Mouse (Mus musculus): ENCODE measurements around the gene Slc25a24. TPM values are rescaled to one million over a fixed set of nuclear protein-coding genes. Genes with fewer than 3 reads are reported as not detected.

The Slc25a24 gene
- polyA plus RNA-seq (2016; fragmentation: Nextera tagmentation; extraction: Ambion mirVana): 30.0 and 32.3 TPM in 2 replicates

GRCm38 (mm10) chr3:109122641-109123530 is at the start of gene Slc25a24:
Slc25a24 (plus strand) TSS chr3:109123149.
- H3K27ac ChIP-seq (replicated peaks): peak within 1 kb of the TSS; percentile 96
- no peaks in the 10 kb centered on the region for H3K9me3 ChIP-seq (replicated peaks)
- DNase-seq (ENCODE audit: low spot score): peak; percentile 77
- peak within 1 kb of the TSS; percentile 76 for H3K4me3 ChIP-seq
- H3K36me3 ChIP-seq: peaks cover 13% of the 10 kb centered on the region
- H3K27me3 ChIP-seq (ENCODE audit: low read depth, poor library complexity, severe bottlenecking): peaks cover 14% of the 10 kb centered on the region; the same call in 1 of the 2 replicates
- 2% methylated on average over 41 of the region's 49 CpGs for WGBS
- peaks cover 21% of the 10 kb centered on the region for H3K4me1 ChIP-seq

- no peak for DNase-seq (ENCODE audit: low spot score)
- H3K27me3 ChIP-seq (ENCODE audit: low read depth, poor library complexity, severe bottlenecking): no peaks in the 10 kb centered on the region
- no peaks in the 10 kb centered on the region for H3K4me1 ChIP-seq
- H3K4me3 ChIP-seq: no peak within 1 kb of the TSS
- no peak within 1 kb of the TSS for H3K27ac ChIP-seq (replicated peaks)
- H3K9me3 ChIP-seq (replicated peaks): no peaks in the 10 kb centered on the region
- 95% methylated on average over 17 of the region's 17 CpGs for WGBS
- no peaks in the 10 kb centered on the region for H3K36me3 ChIP-seq
These were observed 42.8 kb upstream of the Slc25a24 start, which contains the start of gene Slc25a54 for GRCm38 (mm10) chr3:109080169-109080568. Slc25a54 (plus strand) TSS chr3:109080469.

- Histone ChIP-seq H3K9me3 (replicated peaks) (no peaks in the 10 kb centered on the region), H3K27ac (replicated peaks) (no peak overlapping the region), H3K4me1 (peaks cover 11% of the 10 kb centered on the region), H3K4me3 (no peak overlapping the region), H3K27me3 (ENCODE audit: low read depth, poor library complexity, severe bottlenecking) (no peaks in the 10 kb centered on the region), H3K36me3 (no peaks in the 10 kb centered on the region)
- 93% methylated on average over 2 of the region's 2 CpGs for WGBS
- no peak for DNase-seq (ENCODE audit: low spot score)
These were observed 38.5 kb upstream of the Slc25a24 start for GRCm38 (mm10) chr3:109084418-109084817.

GRCm38 (mm10) chr3:109088460-109088859 is 34.5 kb upstream of the Slc25a24 start:
- Histone ChIP-seq H3K9me3 (replicated peaks) (no peaks in the 10 kb centered on the region), H3K27ac (replicated peaks) (no peak overlapping the region), H3K36me3 (no peaks in the 10 kb centered on the region), H3K4me3 (no peak overlapping the region), H3K27me3 (ENCODE audit: low read depth, poor library complexity, severe bottlenecking) (no peaks in the 10 kb centered on the region), H3K4me1 (peaks cover 11% of the 10 kb centered on the region)
- DNase-seq (ENCODE audit: low spot score): no peak
- 7% methylated on average over 2 of the region's 2 CpGs for WGBS

GRCm38 (mm10) chr3:109104702-109105101 is 18.2 kb upstream of the Slc25a24 start:
- H3K27me3 ChIP-seq (ENCODE audit: low read depth, poor library complexity, severe bottlenecking): no peaks in the 10 kb centered on the region
- WGBS: 67% methylated on average over 8 of the region's 8 CpGs
- no peak overlapping the region for H3K4me3 ChIP-seq
- no peak overlapping the region for H3K27ac ChIP-seq (replicated peaks)
- no peaks in the 10 kb centered on the region for H3K4me1 ChIP-seq
- no peaks in the 10 kb centered on the region for H3K36me3 ChIP-seq
- no peaks in the 10 kb centered on the region for H3K9me3 ChIP-seq (replicated peaks)
- no peak for DNase-seq (ENCODE audit: low spot score)

- H3K4me1 ChIP-seq: no peaks in the 10 kb centered on the region
- H3K4me3 ChIP-seq: no peak overlapping the region
- H3K36me3 ChIP-seq: no peaks in the 10 kb centered on the region
- no peak overlapping the region for H3K27ac ChIP-seq (replicated peaks)
- no peak for DNase-seq (ENCODE audit: low spot score)
- no peaks in the 10 kb centered on the region for H3K9me3 ChIP-seq (replicated peaks)
- peaks cover 8% of the 10 kb centered on the region; the same call in 1 of the 2 replicates for H3K27me3 ChIP-seq (ENCODE audit: low read depth, poor library complexity, severe bottlenecking)
These were observed 5.8 kb upstream of the Slc25a24 start for GRCm38 (mm10) chr3:109117136-109117535.

GRCm38 (mm10) chr3:109119562-109119961 is 3.4 kb upstream of the Slc25a24 start:
- no peaks in the 10 kb centered on the region for H3K9me3 ChIP-seq (replicated peaks)
- H3K4me3 ChIP-seq: no peak overlapping the region
- peaks cover 21% of the 10 kb centered on the region for H3K4me1 ChIP-seq
- H3K27ac ChIP-seq (replicated peaks): no peak overlapping the region
- H3K36me3 ChIP-seq: no peaks in the 10 kb centered on the region
- no peak for DNase-seq (ENCODE audit: low spot score)
- H3K27me3 ChIP-seq (ENCODE audit: low read depth, poor library complexity, severe bottlenecking): peaks cover 14% of the 10 kb centered on the region; the same call in 1 of the 2 replicates
- WGBS: 84% methylated on average over 5 of the region's 5 CpGs

GRCm38 (mm10) chr3:109119973-109120372 is 3.0 kb upstream of the Slc25a24 start:
- whole genome bisulfite sequencing: 83% methylated on average over 5 of the region's 5 CpGs
- no peaks in the 10 kb centered on the region for H3K36me3 ChIP-seq
- H3K4me3 ChIP-seq: no peak overlapping the region
- H3K9me3 ChIP-seq (replicated peaks): no peaks in the 10 kb centered on the region
- H3K27ac ChIP-seq (replicated peaks): no peak overlapping the region
- H3K27me3 ChIP-seq (ENCODE audit: low read depth, poor library complexity, severe bottlenecking): peaks cover 14% of the 10 kb centered on the region; the same call in 1 of the 2 replicates
- no peak for DNase-seq (ENCODE audit: low spot score)
- H3K4me1 ChIP-seq: peaks cover 21% of the 10 kb centered on the region

- 14% methylated on average over 8 of the region's 8 CpGs for WGBS
These were observed 607 bp downstream of the Slc25a24 start for GRCm38 (mm10) chr3:109123531-109123981.

GRCm38 (mm10) chr3:109124091-109124490 is 1.1 kb downstream of the Slc25a24 start:
- peaks cover 14% of the 10 kb centered on the region; the same call in 1 of the 2 replicates for H3K27me3 ChIP-seq (ENCODE audit: low read depth, poor library complexity, severe bottlenecking)
- H3K27ac ChIP-seq (replicated peaks): no peak overlapping the region
- H3K4me1 ChIP-seq: peaks cover 21% of the 10 kb centered on the region
- no peaks in the 10 kb centered on the region for H3K9me3 ChIP-seq (replicated peaks)
- no peak for DNase-seq (ENCODE audit: low spot score)
- H3K36me3 ChIP-seq: peaks cover 13% of the 10 kb centered on the region
- WGBS: 74% methylated on average over 4 of the region's 4 CpGs
- H3K4me3 ChIP-seq: peak overlapping the region; percentile 76

More at GRCm38 (mm10) chr3:109123531-109123981, 607 bp downstream of the Slc25a24 start:
- H3K9me3 ChIP-seq (replicated peaks): no peaks in the 10 kb centered on the region
- peak; percentile 39 for DNase-seq (ENCODE audit: low spot score)
- peaks cover 13% of the 10 kb centered on the region for H3K36me3 ChIP-seq
- peak overlapping the region; percentile 76 for H3K4me3 ChIP-seq
- H3K27ac ChIP-seq (replicated peaks): peak overlapping the region; percentile 96
- peaks cover 21% of the 10 kb centered on the region for H3K4me1 ChIP-seq
- H3K27me3 ChIP-seq (ENCODE audit: low read depth, poor library complexity, severe bottlenecking): peaks cover 14% of the 10 kb centered on the region; the same call in 1 of the 2 replicates

- no peak for DNase-seq (ENCODE audit: low spot score)
- peaks cover 14% of the 10 kb centered on the region; the same call in 1 of the 2 replicates for H3K27me3 ChIP-seq (ENCODE audit: low read depth, poor library complexity, severe bottlenecking)
- H3K27ac ChIP-seq (replicated peaks): no peak overlapping the region
- peaks cover 21% of the 10 kb centered on the region for H3K4me1 ChIP-seq
- peaks cover 13% of the 10 kb centered on the region for H3K36me3 ChIP-seq
- WGBS: 89% methylated on average over 6 of the region's 6 CpGs
- no peak overlapping the region for H3K4me3 ChIP-seq
- H3K9me3 ChIP-seq (replicated peaks): no peaks in the 10 kb centered on the region
These were observed 2.6 kb downstream of the Slc25a24 start for GRCm38 (mm10) chr3:109125531-109125930.

- WGBS: 85% methylated on average over 5 of the region's 5 CpGs
- Histone ChIP-seq H3K4me1 (no peaks in the 10 kb centered on the region), H3K36me3 (peaks cover 32% of the 10 kb centered on the region), H3K9me3 (replicated peaks) (peaks cover 4% of the 10 kb centered on the region; the same call in 1 of the 2 replicates), H3K4me3 (no peak overlapping the region), H3K27me3 (ENCODE audit: low read depth, poor library complexity, severe bottlenecking) (no peaks in the 10 kb centered on the region), H3K27ac (replicated peaks) (no peak overlapping the region)
- DNase-seq (ENCODE audit: low spot score): no peak
These were observed 6.8 kb downstream of the Slc25a24 start for GRCm38 (mm10) chr3:109129768-109130167.

GRCm38 (mm10) chr3:109132966-109133365 is 10.0 kb downstream of the Slc25a24 start:
- 83% methylated on average over 4 of the region's 4 CpGs for WGBS
- no peak for DNase-seq (ENCODE audit: low spot score)
- Histone ChIP-seq H3K27me3 (ENCODE audit: low read depth, poor library complexity, severe bottlenecking) (no peaks in the 10 kb centered on the region), H3K36me3 (peaks cover 29% of the 10 kb centered on the region), H3K27ac (replicated peaks) (no peak overlapping the region), H3K4me1 (no peaks in the 10 kb centered on the region), H3K9me3 (replicated peaks) (peaks cover 4% of the 10 kb centered on the region; the same call in 1 of the 2 replicates), H3K4me3 (no peak overlapping the region)

Measured in midbrain, embryonic 10.5 days (tissue).